Mouse (Mus musculus): Measurements from ENCODE around the gene Vmn1r45.

DNA sequence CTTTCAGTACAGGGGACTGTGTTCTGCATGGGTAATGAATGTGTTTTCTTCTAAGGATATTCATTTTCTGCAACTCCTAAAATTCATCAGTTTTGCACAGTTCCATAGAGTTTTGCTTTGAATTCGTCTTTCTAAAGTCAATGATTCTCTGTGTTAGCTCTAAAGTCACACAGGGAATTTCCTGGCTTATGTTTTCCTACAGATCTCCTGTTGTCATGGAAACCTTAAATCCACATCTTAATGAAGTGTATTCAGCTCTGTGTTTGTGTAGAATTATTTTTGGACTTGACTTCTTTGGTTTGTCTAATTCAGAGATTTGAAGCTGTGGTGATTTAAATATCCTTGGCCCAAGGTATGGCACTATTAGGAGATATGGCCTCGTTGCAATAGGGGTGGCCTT lies 56.6 kb downstream of the Vmn1r45 start:
- no peak for TF ChIP-seq CTCF (IDR thresholded peaks at IDR 0.05; ENCODE audit: control insufficient read depth, insufficient read depth, insufficient replicate concordance, low read depth, low read length)
- TF ChIP-seq POLR2A (IDR thresholded peaks at IDR 0.05; ENCODE audit: control insufficient read depth, low read depth, low read length) = no peak

Data from testis, adult 2 months (tissue).